Mouse (Mus musculus) neural tube, embryonic 12.5 days (tissue): ENCODE measurements around the gene Gm13287. TPM values are rescaled to one million over a fixed set of nuclear protein-coding genes. Genes with fewer than 3 reads are reported as not detected.

Experiments used
- polyA plus RNA-seq: library from polyadenylated mRNA; unstranded; fragments of >200 nt; fragmentation: Nextera tagmentation; extraction: Ambion mirVana; gene quantifications from 2 replicates; pipeline ENCODE4 v1.2.1, GENCODE M21; 2016

The Gm13287 gene
- polyA plus RNA-seq, 1 experiment from 2014 or later, result not detected

Other genes with a start within 250 kb of the Gm13287 start
- gene Ifna15, start 245.0 kb upstream of the Gm13287 start, polyA plus RNA-seq, result not detected in 2 replicates
- gene Ifna14, start 231.5 kb upstream of the Gm13287 start, polyA plus RNA-seq, result not detected in 2 replicates
- gene Ifna9, start 210.9 kb upstream of the Gm13287 start, polyA plus RNA-seq, result not detected in 2 replicates
- not detected in 2 replicates for gene Ifna12, start 199.9 kb upstream of the Gm13287 start, polyA plus RNA-seq
- gene C87499, start 168.8 kb upstream of the Gm13287 start, polyA plus RNA-seq, result not detected in 2 replicates
- gene Ifna13, start 158.8 kb upstream of the Gm13287 start, polyA plus RNA-seq, result not detected in 2 replicates
- gene Ifna16, start 126.3 kb upstream of the Gm13287 start, polyA plus RNA-seq, result not detected in 2 replicates
- gene Ifna2, start 119.3 kb upstream of the Gm13287 start, polyA plus RNA-seq, result not detected in 2 replicates
- not detected in 2 replicates for gene Ifnab, start 111.9 kb upstream of the Gm13287 start, polyA plus RNA-seq
- gene Gm26566, start 81.4 kb upstream of the Gm13287 start, polyA plus RNA-seq, result 1.6 and 2.0 TPM in 2 replicates
- gene Klhl9, start 80.8 kb upstream of the Gm13287 start, polyA plus RNA-seq, result 127 and 132 TPM in 2 replicates
- not detected in 2 replicates for gene Gm13271, start 48.4 kb upstream of the Gm13287 start, polyA plus RNA-seq
- gene Gm13283, start 43.1 kb upstream of the Gm13287 start, polyA plus RNA-seq, result 0.32 and 0.46 TPM in 2 replicates
- 0.22 TPM in 1 of 2 replicates, not detected in the other for gene Gm13290, start 29.4 kb upstream of the Gm13287 start, polyA plus RNA-seq
- not detected in 2 replicates for gene Gm13289, start 26.3 kb upstream of the Gm13287 start, polyA plus RNA-seq
- not detected in 2 replicates for gene Gm13272, start 23.4 kb upstream of the Gm13287 start, polyA plus RNA-seq
- gene Ifnz, start 21.1 kb upstream of the Gm13287 start, polyA plus RNA-seq, result not detected in 2 replicates
- gene Gm13276, start 17.5 kb upstream of the Gm13287 start, polyA plus RNA-seq, result not detected in 2 replicates
- gene Gm13277, start 14.6 kb upstream of the Gm13287 start, polyA plus RNA-seq, result not detected in 2 replicates
- not detected in 2 replicates for gene Gm13278, start 11.7 kb upstream of the Gm13287 start, polyA plus RNA-seq
- not detected in 2 replicates for gene Gm13275, start 8.8 kb upstream of the Gm13287 start, polyA plus RNA-seq
- gene Gm13279, start 5.9 kb upstream of the Gm13287 start, polyA plus RNA-seq, result not detected in 2 replicates
- 0.58 and 0.77 TPM in 2 replicates for gene Gm13285, start 3.6 kb upstream of the Gm13287 start, polyA plus RNA-seq
- gene Gm13288, start 2.3 kb downstream of the Gm13287 start, polyA plus RNA-seq, result not detected in 2 replicates
- not detected in 2 replicates for gene Ifna7, start 13.0 kb downstream of the Gm13287 start, polyA plus RNA-seq
- gene Ifna11, start 16.7 kb downstream of the Gm13287 start, polyA plus RNA-seq, result not detected in 2 replicates
- gene Ifna6, start 24.2 kb downstream of the Gm13287 start, polyA plus RNA-seq, result not detected in 2 replicates
- not detected in 2 replicates for gene Ifna5, start 32.3 kb downstream of the Gm13287 start, polyA plus RNA-seq
- gene Ifna4, start 38.6 kb downstream of the Gm13287 start, polyA plus RNA-seq, result not detected in 2 replicates
- gene Ifna1, start 46.8 kb downstream of the Gm13287 start, polyA plus RNA-seq, result not detected in 2 replicates
- not detected in 2 replicates for gene Ifne, start 76.9 kb downstream of the Gm13287 start, polyA plus RNA-seq